Mouse (Mus musculus) testis, adult 2 months (tissue): ENCODE measurements at regions not wholly inside any gene's neighbourhood (a gene's known extent, or its start where the extent isn't known, plus 50 kb on each side); places are given as distances from the start of the nearest gene placed in this dataset.

Experiments used
- CTCF ChIP-seq: fragments of 200-500 bp; IDR thresholded peaks from 2 replicates; pipeline ENCODE4 v1.5.1; 2012; ENCODE audit warnings: low read depth, mild to moderate bottlenecking, inconsistent platforms, low read length, moderate library complexity; ENCODE audit not compliant: control insufficient read depth, insufficient read depth, insufficient replicate concordance
- POLR2A ChIP-seq: fragments of 200-500 bp; IDR thresholded peaks from 2 replicates; pipeline ENCODE4 v1.6.1; 2012; ENCODE audit warnings: low read depth, mild to moderate bottlenecking, inconsistent platforms, low read length, moderate library complexity; ENCODE audit not compliant: control insufficient read depth

DNA sequence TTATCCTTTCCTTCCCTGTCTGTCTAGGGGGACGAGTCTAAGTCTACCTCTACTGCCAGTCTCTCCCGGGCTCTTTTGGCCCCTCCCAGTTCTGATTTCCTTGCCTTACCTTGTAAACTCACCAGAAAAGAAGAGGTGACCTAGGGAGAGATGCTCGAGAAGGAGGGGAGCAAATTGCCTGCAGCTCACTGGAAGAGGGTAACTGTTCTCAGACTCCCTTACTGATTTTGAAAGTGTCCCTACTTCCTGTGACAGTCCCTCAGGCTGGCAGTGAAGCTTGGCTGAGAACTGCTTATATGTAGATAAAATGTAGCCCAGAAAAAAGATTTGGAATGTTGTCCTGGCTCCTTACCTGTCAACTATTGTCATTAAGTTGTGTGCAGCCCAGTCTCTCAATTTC, 180.6 kb upstream of the Tab2 start:
- TF ChIP-seq CTCF (no peak), POLR2A (no peak)
